In the genomic region with DNA sequence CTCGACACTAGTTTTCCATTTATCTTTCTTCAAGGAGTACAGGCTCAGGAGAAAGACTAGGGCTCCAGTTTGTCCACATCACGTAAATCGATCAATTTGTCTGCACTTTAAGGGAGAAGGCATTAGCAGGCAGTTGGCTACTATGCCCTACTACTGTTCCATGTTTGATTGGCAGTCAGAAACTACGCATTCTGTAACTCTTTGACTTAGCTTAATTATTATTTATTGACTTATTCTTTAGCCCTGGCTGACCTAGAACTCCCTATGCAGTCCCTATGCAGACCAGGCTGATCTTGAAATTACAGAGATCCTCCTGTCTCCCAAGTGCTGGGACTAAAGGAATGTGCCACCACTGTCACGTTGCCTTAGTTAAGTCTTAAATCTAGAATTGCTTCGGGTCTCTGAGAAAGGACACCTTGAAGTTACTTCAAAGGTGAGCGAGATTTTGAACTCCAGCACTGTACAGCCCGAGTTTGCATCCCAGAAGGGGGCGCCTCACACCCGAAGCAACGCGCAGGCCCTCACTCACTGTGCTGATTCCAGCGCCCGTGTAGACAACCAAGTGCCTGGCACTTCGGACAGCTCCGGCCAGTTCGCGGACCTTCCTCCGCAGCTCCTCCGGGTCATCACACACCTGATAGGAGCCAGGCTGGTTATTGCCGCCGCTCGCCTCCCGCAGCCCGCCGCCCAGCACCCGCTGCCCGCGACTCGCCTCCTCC, we compare ENCODE assay signal across 8 mouse cellular contexts. TPM values are rescaled to one million over a fixed set of nuclear protein-coding genes. Genes with fewer than 3 reads are reported as not detected.
A peak's percentile ranks its signal among the peaks of the same experiment; 100 is the strongest.
DNase-seq lines count a peak whose midpoint lies in the region; ATAC-seq and TF ChIP-seq lines count a peak whose summit lies in the region.

No protein-coding gene starts in this region.

- H3K9ac ChIP-seq in liver, embryonic 15.5 days = peak overlapping the region; percentile 93

- H3K27ac ChIP-seq in gastrocnemius, adult 2 months = peak overlapping the region; percentile 87
- H3K27ac ChIP-seq in kidney, adult 2 months (ENCODE audit: insufficient read depth, low read depth, low read length) = peak overlapping the region; percentile 66
- H3K27ac ChIP-seq in liver, embryonic 15.5 days (replicated peaks) = peak overlapping the region; percentile 96
- H3K27ac ChIP-seq in thymus, adult 2 months (ENCODE audit: control insufficient read depth, insufficient read depth, low read length) = 0 out of 2 replicates have a peak overlapping the region, but pooled peaks have one; percentile 17

- H3K4me1 ChIP-seq in kidney, adult 2 months (ENCODE audit: control insufficient read depth, insufficient read depth, low read length) = peaks cover 16% of the 10 kb centered on the region
- peaks cover 63% of the 10 kb centered on the region for H3K4me1 ChIP-seq in liver, embryonic 15.5 days (replicated peaks)
- H3K4me1 ChIP-seq in thymus, adult 2 months (replicated peaks; ENCODE audit: control insufficient read depth, insufficient read depth, low read length) = peaks cover 40% of the 10 kb centered on the region

- peak overlapping the region; percentile 90 for H3K4me2 ChIP-seq in liver, embryonic 15.5 days

- peak; percentile 67 for DNase-seq in ovary, postnatal 36 days (ENCODE audit: low spot score)
- DNase-seq in ovary, adult 18-20 months (ENCODE audit: low spot score) = no peak
- peak; percentile 69 to 77 for DNase-seq in cerebellum, postnatal 14 days
- DNase-seq in gastrocnemius, adult 2 months = peak; percentile 78
- peak; percentile 85 for DNase-seq in kidney, adult 2 months
- peak; percentile 62 for DNase-seq in neural tube, embryonic 10.5 days (ENCODE audit: extremely low spot score, low spot score)
- DNase-seq in thymus, adult 2 months = peak; percentile 84

- peak overlapping the region; percentile 85 for H3K4me3 ChIP-seq in gastrocnemius, adult 2 months
- H3K4me3 ChIP-seq in kidney, adult 2 months (ENCODE audit: insufficient read depth, low read depth, low read length) = peak overlapping the region; percentile 69
- peak overlapping the region; percentile 93 for H3K4me3 ChIP-seq in liver, embryonic 15.5 days (replicated peaks)
- peak overlapping the region; percentile 72 for H3K4me3 ChIP-seq in thymus, adult 2 months (ENCODE audit: control insufficient read depth, insufficient read depth, low read length)

- TF ChIP-seq POLR2A in kidney, adult 2 months (IDR thresholded peaks at IDR 0.05; ENCODE audit: low read depth, low read length) = no peak
- no peak for TF ChIP-seq POLR2A in thymus, adult 2 months (IDR thresholded peaks at IDR 0.05; ENCODE audit: control insufficient read depth, extremely low read depth, insufficient read depth, low read length, poor library complexity)

- ATAC-seq in liver, embryonic 15.5 days (ENCODE audit: insufficient read depth) = peak; percentile 82

- peak; percentile 73 for TF ChIP-seq CTCF in gastrocnemius, adult 2 months (IDR thresholded peaks at IDR 0.05)
- TF ChIP-seq CTCF in kidney, adult 2 months (conservative IDR thresholded peaks at IDR 0.05; ENCODE audit: insufficient read depth, insufficient read length, low read depth, low read length) = peak; percentile 72
- peak; percentile 75; the same call in 1 of the 2 replicates for TF ChIP-seq CTCF in thymus, adult 2 months (IDR thresholded peaks at IDR 0.05; ENCODE audit: borderline replicate concordance, control insufficient read depth, extremely low read depth, insufficient read depth, low read length, poor library complexity)

- H3K27me3 ChIP-seq in kidney, adult 2 months (replicated peaks; ENCODE audit: control insufficient read depth, insufficient read depth, low read length) = no peaks in the 10 kb centered on the region
- H3K27me3 ChIP-seq in liver, embryonic 15.5 days = no peaks in the 10 kb centered on the region
- H3K27me3 ChIP-seq in thymus, adult 2 months (ENCODE audit: control insufficient read depth, insufficient read depth, low read length) = no peaks in the 10 kb centered on the region

- H3K36me3 ChIP-seq in kidney, adult 2 months (ENCODE audit: control insufficient read depth, insufficient read depth, low read length) = peaks cover 4% of the 10 kb centered on the region
- peaks cover 66% of the 10 kb centered on the region for H3K36me3 ChIP-seq in liver, embryonic 15.5 days (replicated peaks)
- peaks cover 26% of the 10 kb centered on the region for H3K36me3 ChIP-seq in thymus, adult 2 months (ENCODE audit: control insufficient read depth, insufficient read depth, low read length)

- WGBS in kidney, adult 2 months = 8% methylated on average over 30 of the region's 30 CpGs
- 10% methylated on average over 30 of the region's 30 CpGs for WGBS in liver, embryonic 15.5 days (ENCODE audit: insufficient replicate concordance)
- WGBS in thymus, adult 2 months = 13% methylated on average over 30 of the region's 30 CpGs

- H3K9me3 ChIP-seq in liver, embryonic 15.5 days (replicated peaks) = no peaks in the 10 kb centered on the region

- intact Hi-C loops in gastrocnemius, adult 2 months (cut with DNase I) = loop anchor here (2.0 kb wide), 1 partner anchor 89 kb away; the partner anchor contains the start of genes Cenpx and Lrrc45

RNA-seq across cellular contexts. Expression of gene Sirt7, which starts 0.9 kb away (rescaled TPM):
- total RNA-seq in gastrocnemius, adult 2 months (2021) = 1 to 10 TPM; 4.1 to 4.7 TPM
- 72.2 and 76.8 TPM in 2 replicates for polyA plus RNA-seq in kidney, adult 2 months (2012; rRNA removed)
- 32.3 and 36.9 TPM in 2 replicates for polyA plus RNA-seq in liver, embryonic 15.5 days (2015; fragmentation: Nextera tagmentation; extraction: Ambion mirVana)
- polyA plus RNA-seq in thymus, adult 2 months (2012; rRNA removed) = 169 and 184 TPM in 2 replicates

RNA-seq across cellular contexts. Expression of gene Pcyt2, which starts 6.4 kb away (rescaled TPM):
- total RNA-seq in gastrocnemius, adult 2 months (2021) = 10 to 100 TPM; 30.6 to 39.2 TPM
- polyA plus RNA-seq in kidney, adult 2 months (2012; rRNA removed) = 432 and 566 TPM in 2 replicates
- polyA plus RNA-seq in liver, embryonic 15.5 days (2015; fragmentation: Nextera tagmentation; extraction: Ambion mirVana) = 138 and 165 TPM in 2 replicates
- 247 and 260 TPM in 2 replicates for polyA plus RNA-seq in thymus, adult 2 months (2012; rRNA removed)

RNA-seq across cellular contexts. Expression of gene Mafg, which starts 9.3 kb away (rescaled TPM):
- total RNA-seq in gastrocnemius, adult 2 months (2021) = 10 to 100 TPM; 53.1 to 68.2 TPM
- polyA plus RNA-seq in kidney, adult 2 months (2012; rRNA removed) = 62.2 and 66.1 TPM in 2 replicates
- 37.6 and 42.3 TPM in 2 replicates for polyA plus RNA-seq in liver, embryonic 15.5 days (2015; fragmentation: Nextera tagmentation; extraction: Ambion mirVana)
- 33.6 and 35.5 TPM in 2 replicates for polyA plus RNA-seq in thymus, adult 2 months (2012; rRNA removed)

RNA-seq across cellular contexts. Expression of gene Npb, which starts 15.8 kb away (rescaled TPM):
- under 1 TPM in 1 of 2 experiments, not detected in 1; 0.78 TPM for total RNA-seq in gastrocnemius, adult 2 months (2021)
- 7.7 and 12.9 TPM in 2 replicates for polyA plus RNA-seq in kidney, adult 2 months (2012; rRNA removed)
- polyA plus RNA-seq in liver, embryonic 15.5 days (2015; fragmentation: Nextera tagmentation; extraction: Ambion mirVana) = 14.7 and 15.8 TPM in 2 replicates
- 2.2 and 2.8 TPM in 2 replicates for polyA plus RNA-seq in thymus, adult 2 months (2012; rRNA removed)

RNA-seq across cellular contexts. Expression of gene Pycr1, which starts 19.4 kb away (rescaled TPM):
- total RNA-seq in gastrocnemius, adult 2 months (2021) = 1 to 10 TPM; 3.5 to 3.8 TPM
- polyA plus RNA-seq in kidney, adult 2 months (2012; rRNA removed) = 1.0 and 1.5 TPM in 2 replicates
- 5.1 and 5.7 TPM in 2 replicates for polyA plus RNA-seq in liver, embryonic 15.5 days (2015; fragmentation: Nextera tagmentation; extraction: Ambion mirVana)
- polyA plus RNA-seq in thymus, adult 2 months (2012; rRNA removed) = 2.8 and 3.4 TPM in 2 replicates

Comparison
In these comparisons a context has a peak if more than half of its experiments do, and no peak if none do; other contexts are left out.
1. H3K27ac ChIP-seq: peak in every context shown above with its lines; median percentile 96 in liver, embryonic 15.5 days; 87 in gastrocnemius, adult 2 months; 66 in kidney, adult 2 months; 17 in thymus, adult 2 months.